Mouse (Mus musculus): ENCODE data around the gene Gemin7. TPM values are rescaled to one million over a fixed set of nuclear protein-coding genes. Genes with fewer than 3 reads are reported as not detected.

The Gemin7 gene
- polyA plus RNA-seq, 1 experiment from 2014 or later, result 144 TPM

DNA sequence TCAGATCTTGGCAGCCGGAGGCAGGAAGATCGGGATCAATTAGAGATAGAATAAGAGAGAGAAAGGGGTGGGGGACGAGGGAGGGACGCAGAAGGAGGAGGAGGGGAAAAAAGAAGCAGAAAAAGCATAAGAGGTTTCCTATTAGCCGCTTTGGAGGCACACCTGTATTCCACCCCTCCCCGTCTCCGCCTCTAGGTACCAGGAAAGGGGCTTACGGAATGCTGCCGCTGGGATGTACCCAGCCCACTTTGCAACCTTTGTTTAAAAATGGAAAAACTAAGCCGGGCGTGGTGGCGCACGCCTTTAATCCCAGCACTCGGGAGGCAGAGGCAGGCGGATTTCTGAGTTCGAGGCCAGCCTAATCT lies 3.6 kb downstream of the Gemin7 start:
- Histone ChIP-seq H3K4me1 (peaks cover 33% of the 10 kb centered on the region), H3K9ac (peak overlapping the region; percentile 66; the same call in 1 of the 2 replicates), H3K9me3 (no peaks in the 10 kb centered on the region), H3K27ac (peak overlapping the region; percentile 83), H3K36me3 (peaks cover 18% of the 10 kb centered on the region), H3K4me2 (peak overlapping the region; percentile 82), H3K27me3 (peaks cover 33% of the 10 kb centered on the region), H3K4me3 (peak overlapping the region; percentile 66)
- ATAC-seq (ENCODE audit: insufficient number of reproducible peaks, low FRiP score, low TSS enrichment, low read depth), result no peak
- WGBS, result 23% methylated on average over 16 of the region's 16 CpGs

- Histone ChIP-seq H3K36me3 (peaks cover 24% of the 10 kb centered on the region), H3K27me3 (peaks cover 26% of the 10 kb centered on the region), H3K27ac (peak overlapping the region; percentile 83), H3K9me3 (no peaks in the 10 kb centered on the region), H3K9ac (peak overlapping the region; percentile 66), H3K4me2 (peak overlapping the region; percentile 82), H3K4me1 (peaks cover 31% of the 10 kb centered on the region), H3K4me3 (peak overlapping the region; percentile 66)
- under 1% methylated on average over 53 of the region's 53 CpGs for WGBS
- ATAC-seq (ENCODE audit: insufficient number of reproducible peaks, low FRiP score, low TSS enrichment, low read depth), result peak; percentile 81
Observed at GRCm38 (mm10) chr7:19572926-19573775, 4.2 kb downstream of the Gemin7 start.

GRCm38 (mm10) chr7:19569647-19570046 lies 7.7 kb downstream of the Gemin7 start:
- peaks cover 17% of the 10 kb centered on the region for H3K4me1 ChIP-seq
- WGBS, result 81% methylated on average over 3 of the region's 3 CpGs
- H3K36me3 ChIP-seq, result peaks cover 50% of the 10 kb centered on the region
- H3K27me3 ChIP-seq, result no peaks in the 10 kb centered on the region
- H3K4me3 ChIP-seq, result no peak overlapping the region
- no peak for ATAC-seq (ENCODE audit: insufficient number of reproducible peaks, low FRiP score, low TSS enrichment, low read depth)
- H3K27ac ChIP-seq, result no peak overlapping the region
- H3K4me2 ChIP-seq, result no peak overlapping the region
- H3K9me3 ChIP-seq, result no peaks in the 10 kb centered on the region
- H3K9ac ChIP-seq, result no peak overlapping the region

DNA sequence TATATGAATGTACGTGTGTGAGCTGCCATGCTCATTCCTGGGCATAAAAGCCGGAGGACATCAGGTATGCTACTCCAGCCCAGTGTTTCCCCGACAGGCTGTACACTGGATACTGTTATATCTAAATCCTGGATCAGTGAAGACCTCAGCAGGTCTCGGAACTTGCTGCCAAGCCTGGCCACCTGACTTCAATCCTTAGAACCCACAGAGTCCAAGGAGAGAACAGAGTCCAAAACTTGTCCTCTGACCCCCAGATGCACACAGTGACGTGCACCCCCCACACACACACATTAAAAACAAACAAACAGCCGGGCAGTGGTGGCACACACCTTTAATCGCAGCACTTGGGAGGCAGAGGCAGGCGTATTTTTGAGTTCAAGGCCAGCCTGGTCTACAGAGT lies 10.0 kb downstream of the Gemin7 start:
- no peak overlapping the region for H3K4me2 ChIP-seq
- H3K27ac ChIP-seq, result no peak overlapping the region
- no peak for ATAC-seq (ENCODE audit: insufficient number of reproducible peaks, low FRiP score, low TSS enrichment, low read depth)
- H3K27me3 ChIP-seq, result no peaks in the 10 kb centered on the region
- H3K4me3 ChIP-seq, result no peak overlapping the region
- H3K36me3 ChIP-seq, result peaks cover 59% of the 10 kb centered on the region
- H3K9me3 ChIP-seq, result peaks cover 3% of the 10 kb centered on the region; the same call in 1 of the 2 replicates
- WGBS, result 92% methylated on average over 8 of the region's 8 CpGs
- H3K9ac ChIP-seq, result no peak overlapping the region
- H3K4me1 ChIP-seq, result peaks cover 18% of the 10 kb centered on the region

DNA sequence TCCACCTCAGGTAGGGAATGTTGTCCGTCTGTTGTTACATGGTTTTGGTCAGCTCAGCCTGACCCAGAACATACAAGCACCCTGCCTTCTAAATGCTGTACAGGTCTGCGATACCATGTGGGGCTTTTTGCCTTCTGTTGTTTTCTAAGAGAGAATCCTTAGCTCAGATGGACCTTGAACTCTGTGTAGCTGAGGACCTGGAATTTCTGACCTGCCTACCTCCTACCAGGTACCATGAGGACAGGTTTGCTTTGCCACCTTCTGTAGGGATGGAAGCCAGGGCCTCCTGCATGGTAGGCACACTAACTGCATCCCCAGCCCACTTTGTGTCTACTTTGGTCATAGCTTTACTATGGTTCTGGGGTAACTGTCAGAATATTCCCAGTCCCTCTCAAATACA lies 11.6 kb downstream of the Gemin7 start:
- H3K9ac ChIP-seq, result no peak overlapping the region
- H3K36me3 ChIP-seq, result peaks cover 55% of the 10 kb centered on the region
- peaks cover 15% of the 10 kb centered on the region for H3K4me1 ChIP-seq
- H3K27ac ChIP-seq, result no peak overlapping the region
- H3K4me2 ChIP-seq, result no peak overlapping the region
- WGBS, result 87% methylated on average over 2 of the region's 2 CpGs
- H3K4me3 ChIP-seq, result no peak overlapping the region
- no peaks in the 10 kb centered on the region for H3K27me3 ChIP-seq
- H3K9me3 ChIP-seq, result peaks cover 3% of the 10 kb centered on the region; the same call in 1 of the 2 replicates
- ATAC-seq (ENCODE audit: insufficient number of reproducible peaks, low FRiP score, low TSS enrichment, low read depth), result no peak

DNA sequence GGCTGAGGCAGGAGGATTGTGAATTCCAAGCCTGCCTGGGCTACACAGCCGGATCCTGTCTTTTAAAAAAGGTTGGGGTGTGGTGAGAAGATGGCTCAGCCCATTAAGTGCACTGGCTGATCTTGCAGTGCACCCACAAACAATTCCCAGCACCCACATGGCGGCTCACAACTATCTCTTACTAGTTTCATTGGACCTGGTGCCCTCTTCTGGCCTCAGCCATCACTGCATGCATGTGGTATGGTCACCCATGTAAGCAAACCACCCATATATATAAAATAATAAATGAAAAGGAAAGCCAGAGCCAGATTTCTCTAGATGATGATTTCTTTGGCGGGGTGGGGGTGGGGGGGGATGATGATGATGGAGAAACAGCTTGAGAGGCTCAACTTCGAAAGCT lies 12.9 kb downstream of the Gemin7 start:
- no peak overlapping the region for H3K4me2 ChIP-seq
- peaks cover 47% of the 10 kb centered on the region for H3K36me3 ChIP-seq
- H3K4me1 ChIP-seq, result peaks cover 26% of the 10 kb centered on the region
- H3K27me3 ChIP-seq, result no peaks in the 10 kb centered on the region
- no peak overlapping the region for H3K27ac ChIP-seq
- peaks cover 3% of the 10 kb centered on the region; the same call in 1 of the 2 replicates for H3K9me3 ChIP-seq
- 95% methylated on average over 4 of the region's 4 CpGs for WGBS
- H3K4me3 ChIP-seq, result no peak overlapping the region
- H3K9ac ChIP-seq, result no peak overlapping the region
- ATAC-seq (ENCODE audit: insufficient number of reproducible peaks, low FRiP score, low TSS enrichment, low read depth), result no peak

GRCm38 (mm10) chr7:19563884-19564283 lies 13.5 kb downstream of the Gemin7 start:
- Histone ChIP-seq H3K27me3 (no peaks in the 10 kb centered on the region), H3K36me3 (peaks cover 42% of the 10 kb centered on the region), H3K9me3 (peaks cover 3% of the 10 kb centered on the region; the same call in 1 of the 2 replicates), H3K27ac (no peak overlapping the region), H3K9ac (no peak overlapping the region; the same call in 1 of the 2 replicates), H3K4me1 (peaks cover 32% of the 10 kb centered on the region), H3K4me3 (no peak overlapping the region), H3K4me2 (no peak overlapping the region)
- WGBS, result 87% methylated on average over 3 of the region's 3 CpGs
- ATAC-seq (ENCODE audit: insufficient number of reproducible peaks, low FRiP score, low TSS enrichment, low read depth), result no peak

GRCm38 (mm10) chr7:19562643-19563410 lies 14.6 kb downstream of the Gemin7 start, which contains the start of gene Ppp1r37:
Gene Ppp1r37 (minus strand): TSS chr7:19563076.
- WGBS, result 2% methylated on average over 19 of the region's 19 CpGs
- Histone ChIP-seq H3K9me3 (peaks cover 3% of the 10 kb centered on the region; the same call in 1 of the 2 replicates), H3K36me3 (peaks cover 38% of the 10 kb centered on the region), H3K27ac (peak within 1 kb of the TSS; percentile 94), H3K27me3 (no peaks in the 10 kb centered on the region), H3K4me3 (peak within 1 kb of the TSS; percentile 100), H3K9ac (peak within 1 kb of the TSS; percentile 99), H3K4me2 (peak within 1 kb of the TSS; percentile 93), H3K4me1 (peaks cover 42% of the 10 kb centered on the region)
- no peak for ATAC-seq (ENCODE audit: insufficient number of reproducible peaks, low FRiP score, low TSS enrichment, low read depth)

DNA sequence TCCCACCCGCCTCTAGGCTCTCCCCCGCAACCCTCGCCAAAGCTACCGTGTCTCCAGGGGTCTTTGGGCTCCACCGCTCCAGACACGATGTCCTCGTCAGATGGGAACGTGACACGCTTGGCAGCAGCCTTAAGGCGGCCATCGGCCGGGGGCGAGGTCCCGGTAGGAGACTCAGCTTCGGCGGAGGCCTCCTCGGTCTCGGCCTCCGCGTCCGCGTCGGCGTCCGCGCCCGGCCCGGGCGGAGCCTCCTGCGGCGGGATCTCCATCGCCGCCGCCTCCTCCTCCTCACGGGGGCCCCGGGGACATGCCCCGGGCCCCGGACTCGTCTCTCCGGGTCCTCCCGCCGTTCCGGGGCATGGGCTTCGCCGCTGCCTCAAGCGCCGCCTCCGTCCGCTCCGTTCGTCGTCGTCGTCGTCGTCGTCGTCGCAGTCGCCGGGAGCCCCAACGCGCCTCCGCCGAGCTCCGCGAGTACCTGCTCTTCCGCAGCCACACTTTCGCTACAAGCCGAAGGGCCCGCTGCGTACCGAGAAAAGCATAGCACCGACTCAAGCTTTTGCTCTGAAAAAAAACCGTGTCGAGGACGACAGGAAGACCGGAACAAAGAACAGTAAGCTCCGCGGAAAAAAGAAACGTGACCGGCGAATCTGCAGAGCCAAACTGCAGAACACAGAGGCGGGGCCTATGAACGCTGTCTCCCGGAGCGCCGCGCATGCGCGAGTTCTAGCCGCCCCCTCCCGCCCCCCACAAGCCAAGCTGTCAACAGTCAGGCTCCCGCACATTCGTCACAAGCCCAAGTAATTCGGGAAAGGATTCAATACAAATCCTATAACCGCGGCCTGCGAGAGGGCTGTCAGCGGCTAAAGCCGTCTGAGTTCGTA lies 15.4 kb downstream of the Gemin7 start:
- Histone ChIP-seq H3K36me3 (peaks cover 40% of the 10 kb centered on the region), H3K4me2 (peak overlapping the region; percentile 93), H3K9me3 (peaks cover 3% of the 10 kb centered on the region; the same call in 1 of the 2 replicates), H3K9ac (peak overlapping the region; percentile 99), H3K27ac (peak overlapping the region; percentile 94), H3K4me1 (peaks cover 51% of the 10 kb centered on the region), H3K4me3 (peak overlapping the region; percentile 100), H3K27me3 (no peaks in the 10 kb centered on the region)
- WGBS, result under 1% methylated on average over 102 of the region's 102 CpGs
- peak; percentile 82 for ATAC-seq (ENCODE audit: insufficient number of reproducible peaks, low FRiP score, low TSS enrichment, low read depth)

- ATAC-seq (ENCODE audit: insufficient number of reproducible peaks, low FRiP score, low TSS enrichment, low read depth), result no peak
- Histone ChIP-seq H3K4me3 (peak overlapping the region; percentile 100), H3K36me3 (peaks cover 36% of the 10 kb centered on the region), H3K9me3 (peaks cover 3% of the 10 kb centered on the region; the same call in 1 of the 2 replicates), H3K4me2 (peak overlapping the region; percentile 93), H3K9ac (peak overlapping the region; percentile 99), H3K27ac (peak overlapping the region; percentile 94), H3K27me3 (no peaks in the 10 kb centered on the region), H3K4me1 (peaks cover 52% of the 10 kb centered on the region)
- under 1% methylated on average over 11 of the region's 11 CpGs for WGBS
Observed at GRCm38 (mm10) chr7:19561431-19561764, 16.0 kb downstream of the Gemin7 start.

Data from limb, embryonic 15.5 days (tissue).